Mouse (Mus musculus) small intestine, adult 2 months (tissue): ENCODE measurements around the gene Atf1.

Experiments
- CTCF ChIP-seq: fragments of 200-500 bp; IDR thresholded peaks from 2 replicates; pipeline ENCODE4 v1.5.1; 2012; ENCODE audit warnings: low read depth, mild to moderate bottlenecking, control low read depth, inconsistent platforms, low read length, moderate library complexity, mixed read lengths; ENCODE audit not compliant: insufficient replicate concordance, insufficient read length; ENCODE audit errors: extremely low read depth
- POLR2A ChIP-seq: fragments of 200-500 bp; IDR thresholded peaks from 2 replicates; pipeline ENCODE4 v1.6.1; 2012; ENCODE audit warnings: low read depth, mild to moderate bottlenecking, control low read depth, inconsistent platforms, low read length, moderate library complexity

DNA sequence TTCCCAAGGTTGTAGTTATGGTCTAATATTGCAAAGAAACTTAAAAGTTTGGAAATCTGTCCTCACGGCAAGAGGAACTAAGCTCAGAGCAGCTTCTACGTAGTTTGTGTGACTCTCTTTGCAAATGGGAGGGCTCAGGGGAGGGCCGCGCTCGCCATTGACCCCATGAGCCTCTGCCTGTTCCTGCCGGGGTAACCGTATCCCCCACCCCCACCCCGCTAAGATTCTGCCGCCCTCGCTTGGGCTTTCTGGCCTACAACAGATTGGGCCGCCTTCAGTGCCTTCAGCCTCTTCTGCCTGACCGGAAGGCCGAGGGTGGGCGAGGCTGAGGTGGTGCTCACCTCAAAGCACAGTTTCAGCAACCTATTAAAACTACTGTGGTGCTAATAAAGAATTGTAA is 43.8 kb downstream of the Atf1 start:
- TF ChIP-seq CTCF (no peak), POLR2A (no peak)
